Mouse (Mus musculus): ENCODE measurements at regions not wholly inside any gene's neighbourhood (a gene's known extent, or its start where the extent isn't known, plus 50 kb on each side); places are given as distances from the start of the nearest gene placed in this dataset.

- DNase-seq (ENCODE audit: low spot score), result no peak
- Histone ChIP-seq H3K36me3 (ENCODE audit: control insufficient read depth, insufficient read depth, low read length) (no peaks in the 10 kb centered on the region), H3K4me2 (ENCODE audit: low read length) (no peak overlapping the region), H3K4me1 (ENCODE audit: control insufficient read depth, insufficient read depth, low read length) (no peaks in the 10 kb centered on the region), H3K9me3 (replicated peaks; ENCODE audit: control insufficient read depth, low read length) (no peaks in the 10 kb centered on the region), H3K27me3 (replicated peaks; ENCODE audit: control insufficient read depth, insufficient read depth, low read length) (no peaks in the 10 kb centered on the region), H3K9ac (ENCODE audit: low read length) (no peak overlapping the region), H3K27ac (ENCODE audit: low read depth, low read length) (no peak overlapping the region), H3K4me3 (ENCODE audit: low read depth, low read length) (no peak overlapping the region)
- no peak for ATAC-seq
- 90% methylated on average over 1 of the region's 1 CpGs for whole genome bisulfite sequencing
These were observed 71.5 kb upstream of the Tnfaip3 start for GRCm38 (mm10) chr10:19086995-19087394.

- H3K4me2 ChIP-seq (ENCODE audit: low read length), result no peak overlapping the region
- H3K4me3 ChIP-seq (ENCODE audit: low read depth, low read length), result no peak overlapping the region
- 89% methylated on average over 4 of the region's 4 CpGs for WGBS
- H3K9ac ChIP-seq (ENCODE audit: low read length), result no peak overlapping the region
- H3K4me1 ChIP-seq (ENCODE audit: control insufficient read depth, insufficient read depth, low read length), result no peaks in the 10 kb centered on the region
- ATAC-seq (no peak), DNase-seq (ENCODE audit: low spot score) (no peak)
- no peaks in the 10 kb centered on the region for H3K9me3 ChIP-seq (replicated peaks; ENCODE audit: control insufficient read depth, low read length)
- H3K36me3 ChIP-seq (ENCODE audit: control insufficient read depth, insufficient read depth, low read length), result no peaks in the 10 kb centered on the region
- no peaks in the 10 kb centered on the region for H3K27me3 ChIP-seq (replicated peaks; ENCODE audit: control insufficient read depth, insufficient read depth, low read length)
- no peak overlapping the region for H3K27ac ChIP-seq (ENCODE audit: low read depth, low read length)
These were observed 66.7 kb upstream of the Tnfaip3 start for GRCm38 (mm10) chr10:19082136-19082535.

GRCm38 (mm10) chr10:19078047-19078446 lies 62.6 kb upstream of the Tnfaip3 start:
- H3K36me3 ChIP-seq (ENCODE audit: control insufficient read depth, insufficient read depth, low read length), result no peaks in the 10 kb centered on the region
- no peaks in the 10 kb centered on the region for H3K27me3 ChIP-seq (replicated peaks; ENCODE audit: control insufficient read depth, insufficient read depth, low read length)
- WGBS, result 92% methylated on average over 4 of the region's 4 CpGs
- H3K9ac ChIP-seq (ENCODE audit: low read length), result no peak overlapping the region
- DNase-seq (ENCODE audit: low spot score) (no peak), ATAC-seq (no peak)
- no peak overlapping the region for H3K4me2 ChIP-seq (ENCODE audit: low read length)
- H3K4me1 ChIP-seq (ENCODE audit: control insufficient read depth, insufficient read depth, low read length), result no peaks in the 10 kb centered on the region
- no peak overlapping the region for H3K4me3 ChIP-seq (ENCODE audit: low read depth, low read length)
- H3K9me3 ChIP-seq (replicated peaks; ENCODE audit: control insufficient read depth, low read length), result no peaks in the 10 kb centered on the region
- H3K27ac ChIP-seq (ENCODE audit: low read depth, low read length), result no peak overlapping the region

GRCm38 (mm10) chr10:19068377-19068776 lies 52.9 kb upstream of the Tnfaip3 start:
- DNase-seq (ENCODE audit: low spot score) (no peak), ATAC-seq (no peak)
- Histone ChIP-seq H3K4me2 (ENCODE audit: low read length) (no peak overlapping the region), H3K4me3 (ENCODE audit: low read depth, low read length) (no peak overlapping the region), H3K9me3 (replicated peaks; ENCODE audit: control insufficient read depth, low read length) (no peaks in the 10 kb centered on the region), H3K9ac (ENCODE audit: low read length) (no peak overlapping the region), H3K27ac (ENCODE audit: low read depth, low read length) (no peak overlapping the region), H3K36me3 (ENCODE audit: control insufficient read depth, insufficient read depth, low read length) (no peaks in the 10 kb centered on the region), H3K27me3 (replicated peaks; ENCODE audit: control insufficient read depth, insufficient read depth, low read length) (no peaks in the 10 kb centered on the region), H3K4me1 (ENCODE audit: control insufficient read depth, insufficient read depth, low read length) (no peaks in the 10 kb centered on the region)
- 88% methylated on average over 5 of the region's 5 CpGs for WGBS

- Histone ChIP-seq H3K27me3 (replicated peaks; ENCODE audit: control insufficient read depth, insufficient read depth, low read length) (no peaks in the 10 kb centered on the region), H3K9ac (ENCODE audit: low read length) (no peak overlapping the region), H3K36me3 (ENCODE audit: control insufficient read depth, insufficient read depth, low read length) (no peaks in the 10 kb centered on the region), H3K27ac (ENCODE audit: low read depth, low read length) (no peak overlapping the region), H3K9me3 (replicated peaks; ENCODE audit: control insufficient read depth, low read length) (no peaks in the 10 kb centered on the region), H3K4me2 (ENCODE audit: low read length) (no peak overlapping the region), H3K4me3 (ENCODE audit: low read depth, low read length) (no peak overlapping the region), H3K4me1 (ENCODE audit: control insufficient read depth, insufficient read depth, low read length) (no peaks in the 10 kb centered on the region)
- ATAC-seq, result no peak
- no peak for DNase-seq (ENCODE audit: low spot score)
- whole genome bisulfite sequencing, result 84% methylated on average over 3 of the region's 3 CpGs
These were observed 52.2 kb upstream of the Tnfaip3 start for GRCm38 (mm10) chr10:19067623-19068022.

GRCm38 (mm10) chr10:19066821-19067350 lies 51.4 kb upstream of the Tnfaip3 start:
- no peaks in the 10 kb centered on the region for H3K9me3 ChIP-seq (replicated peaks; ENCODE audit: control insufficient read depth, low read length)
- ATAC-seq, result no peak
- H3K36me3 ChIP-seq (ENCODE audit: control insufficient read depth, insufficient read depth, low read length), result no peaks in the 10 kb centered on the region
- no peak overlapping the region for H3K4me3 ChIP-seq (ENCODE audit: low read depth, low read length)
- 96% methylated on average over 5 of the region's 5 CpGs for WGBS
- no peak overlapping the region for H3K27ac ChIP-seq (ENCODE audit: low read depth, low read length)
- H3K27me3 ChIP-seq (replicated peaks; ENCODE audit: control insufficient read depth, insufficient read depth, low read length), result no peaks in the 10 kb centered on the region
- H3K4me1 ChIP-seq (ENCODE audit: control insufficient read depth, insufficient read depth, low read length), result no peaks in the 10 kb centered on the region
- DNase-seq (ENCODE audit: low spot score), result no peak
- no peak overlapping the region for H3K4me2 ChIP-seq (ENCODE audit: low read length)
- H3K9ac ChIP-seq (ENCODE audit: low read length), result no peak overlapping the region
